Mouse (Mus musculus): ENCODE results near the gene Rabgef1. TPM values are rescaled to one million over a fixed set of nuclear protein-coding genes. Genes with fewer than 3 reads are reported as not detected.

Gene Rabgef1
- total and polyA plus RNA-seq, 3 experiments = 20.1 to 34.4 (median 26.4) TPM

- Histone ChIP-seq H3K9me3 (replicated peaks; ENCODE audit: low read length) (no peaks in the 10 kb centered on the region), H3K27me3 (replicated peaks) (no peaks in the 10 kb centered on the region), H3K4me3 (replicated peaks in 1 of 3; ENCODE audit: low read depth in 2 of 3, low read length in 2 of 3, poor library complexity in 1 of 3) (peak overlapping the region; percentile 58 to 87 (median 85)), H3K79me2 (replicated peaks; ENCODE audit: control insufficient read depth, extremely low read depth, insufficient read depth, poor library complexity, severe bottlenecking) (peaks cover 41% of the 10 kb centered on the region), H3K36me3 (replicated peaks in 1 of 2; ENCODE audit: control insufficient read depth in 1 of 2, insufficient read depth in 1 of 2, low read length in 1 of 2) (peaks cover 0 to 3% of the 10 kb centered on the region in 2 experiments), H3K4me1 (ENCODE audit: control insufficient read depth in 1 of 2, insufficient read depth in 2 of 2) (peaks cover 0 to 35% of the 10 kb centered on the region in 2 experiments; a peak in 2 of 4 replicates), H3K9ac (ENCODE audit: insufficient read depth, low read depth) (peak overlapping the region; percentile 88), H3K27ac (ENCODE audit: insufficient read depth, low read depth) (peak overlapping the region; percentile 2; the same call in 1 of the 2 replicates), H3K4me2 (ENCODE audit: insufficient read depth, low read depth, poor library complexity, severe bottlenecking) (peak overlapping the region; percentile 85)
- dilution Hi-C loops (cut with MboI; ENCODE audit: extremely low pct_ligation_motif_present, extremely low pct_unique_long_range_greater_than_20kb, low sequenced_read_pairs) (no loop called here), in situ Hi-C loops (cut with MboI; ENCODE audit: low pct_ligation_motif_present, low pct_unique_long_range_greater_than_20kb, low sequenced_read_pairs) (no loop called here)
- TF ChIP-seq JUND (conservative IDR thresholded peaks at IDR 0.05; ENCODE audit: low read depth, low read length) (0 out of 2 replicates have a peak, but pooled peaks have one; percentile 5), CHD1 (IDR thresholded peaks at IDR 0.05; ENCODE audit: low read depth, low read length) (peak; percentile 83; the same call in 1 of the 2 replicates), UBTF (IDR thresholded peaks at IDR 0.05; ENCODE audit: low read depth, low read length) (no peak)
- no peak for DNase-seq (ENCODE audit: extremely low read depth)
Observed at GRCm38 (mm10) chr5:130170666-130171422, 754 bp upstream of the Rabgef1 start.

GRCm38 (mm10) chr5:130171956-130172601 lies 481 bp downstream of the Rabgef1 start:
- in situ Hi-C loops (cut with MboI; ENCODE audit: low pct_ligation_motif_present, low pct_unique_long_range_greater_than_20kb, low sequenced_read_pairs) = no loop called here

GRCm38 (mm10) chr5:130173012-130173411 lies 1.4 kb downstream of the Rabgef1 start:
- Histone ChIP-seq H3K4me1 (ENCODE audit: control insufficient read depth in 1 of 2, insufficient read depth in 2 of 2) (peaks cover 0 to 51% of the 10 kb centered on the region in 2 experiments; a peak in 2 of 4 replicates), H3K36me3 (replicated peaks in 1 of 2; ENCODE audit: control insufficient read depth in 1 of 2, insufficient read depth in 1 of 2, low read length in 1 of 2) (peaks cover 0 to 4% of the 10 kb centered on the region in 2 experiments), H3K9me3 (replicated peaks; ENCODE audit: low read length) (no peaks in the 10 kb centered on the region), H3K4me2 (ENCODE audit: insufficient read depth, low read depth, poor library complexity, severe bottlenecking) (peak overlapping the region; percentile 65), H3K27me3 (replicated peaks) (no peaks in the 10 kb centered on the region), H3K4me3 (replicated peaks in 1 of 3; ENCODE audit: low read depth in 2 of 3, low read length in 2 of 3, poor library complexity in 1 of 3) (peak overlapping the region; percentile 85 to 97 (median 87)), H3K27ac (ENCODE audit: insufficient read depth, low read depth) (no peak overlapping the region), H3K79me2 (replicated peaks; ENCODE audit: control insufficient read depth, extremely low read depth, insufficient read depth, poor library complexity, severe bottlenecking) (peaks cover 60% of the 10 kb centered on the region), H3K9ac (ENCODE audit: insufficient read depth, low read depth) (peak overlapping the region; percentile 89)
- no peak for TF ChIP-seq ZNF384 (IDR thresholded peaks at IDR 0.05; ENCODE audit: low read depth, low read length)
- TF ChIP-seq ELF1 (IDR thresholded peaks at IDR 0.05; ENCODE audit: low read depth, low read length) = no peak
- no peak for TF ChIP-seq HCFC1 (IDR thresholded peaks at IDR 0.05; ENCODE audit: low read depth, low read length)
- TF ChIP-seq NRF1 (IDR thresholded peaks at IDR 0.05; ENCODE audit: low read depth, low read length) = no peak
- no peak for TF ChIP-seq EP300 (IDR thresholded peaks at IDR 0.05; ENCODE audit: low read length)
- no peak for TF ChIP-seq E2F4 (IDR thresholded peaks at IDR 0.05; ENCODE audit: insufficient replicate concordance, low read depth, low read length)
- TF ChIP-seq SMC3 (IDR thresholded peaks at IDR 0.05; ENCODE audit: low read depth, low read length) = no peak
- no peak for TF ChIP-seq UBTF (IDR thresholded peaks at IDR 0.05; ENCODE audit: low read depth, low read length)
- no peak for TF ChIP-seq TCF12 (IDR thresholded peaks at IDR 0.05; ENCODE audit: low read depth, low read length)
- TF ChIP-seq RCOR1 (conservative IDR thresholded peaks at IDR 0.05; ENCODE audit: low read depth, low read length) = no peak
- no peak for TF ChIP-seq NELFE (IDR thresholded peaks at IDR 0.05; ENCODE audit: low read depth, low read length)
- no peak for TF ChIP-seq KAT2A (IDR thresholded peaks at IDR 0.05; ENCODE audit: insufficient replicate concordance, low read length)
- TF ChIP-seq ZMIZ1 (IDR thresholded peaks at IDR 0.05; ENCODE audit: low read depth, low read length) = no peak
- in situ Hi-C loops (cut with MboI; ENCODE audit: low pct_ligation_motif_present, low pct_unique_long_range_greater_than_20kb, low sequenced_read_pairs) = no loop called here
- no peak for DNase-seq (ENCODE audit: extremely low read depth)
- dilution Hi-C loops (cut with MboI; ENCODE audit: extremely low pct_ligation_motif_present, extremely low pct_unique_long_range_greater_than_20kb, low sequenced_read_pairs) = no loop called here

More at GRCm38 (mm10) chr5:130171956-130172601, 481 bp downstream of the Rabgef1 start:
- H3K36me3 ChIP-seq (replicated peaks in 1 of 2; ENCODE audit: control insufficient read depth in 1 of 2, insufficient read depth in 1 of 2, low read length in 1 of 2) = peaks cover 0 to 4% of the 10 kb centered on the region in 2 experiments
- H3K4me3 ChIP-seq (replicated peaks in 1 of 3; ENCODE audit: low read depth in 2 of 3, low read length in 2 of 3, poor library complexity in 1 of 3) = peak overlapping the region; percentile 85 to 97 (median 87)
- peak overlapping the region; percentile 89 for H3K9ac ChIP-seq (ENCODE audit: insufficient read depth, low read depth)
- no peaks in the 10 kb centered on the region for H3K9me3 ChIP-seq (replicated peaks; ENCODE audit: low read length)
- peaks cover 54% of the 10 kb centered on the region for H3K79me2 ChIP-seq (replicated peaks; ENCODE audit: control insufficient read depth, extremely low read depth, insufficient read depth, poor library complexity, severe bottlenecking)
- TF ChIP-seq POLR2A (IDR thresholded peaks at IDR 0.05; ENCODE audit: low read depth, low read length) (no peak), UBTF (IDR thresholded peaks at IDR 0.05; ENCODE audit: low read depth, low read length) (peak; percentile 25; the same call in 1 of the 2 replicates)
- H3K4me2 ChIP-seq (ENCODE audit: insufficient read depth, low read depth, poor library complexity, severe bottlenecking) = peak overlapping the region; percentile 65
- peak; percentile 47 for DNase-seq (ENCODE audit: extremely low read depth)
- dilution Hi-C loops (cut with MboI; ENCODE audit: extremely low pct_ligation_motif_present, extremely low pct_unique_long_range_greater_than_20kb, low sequenced_read_pairs) = no loop called here
- no peak overlapping the region for H3K27ac ChIP-seq (ENCODE audit: insufficient read depth, low read depth)
- no peaks in the 10 kb centered on the region for H3K27me3 ChIP-seq (replicated peaks)
- H3K4me1 ChIP-seq (ENCODE audit: control insufficient read depth in 1 of 2, insufficient read depth in 2 of 2) = peaks cover 0 to 44% of the 10 kb centered on the region in 2 experiments; a peak in 2 of 4 replicates
